Mouse (Mus musculus): ENCODE measurements around the gene Ttc9c. TPM values are rescaled to one million over a fixed set of nuclear protein-coding genes. Genes with fewer than 3 reads are reported as not detected.
A peak's percentile ranks its signal among the peaks of the same experiment; 100 is the strongest.

Ttc9c gene
- polyA plus RNA-seq, 1 experiment from 2014 or later: 55.6 TPM

DNA sequence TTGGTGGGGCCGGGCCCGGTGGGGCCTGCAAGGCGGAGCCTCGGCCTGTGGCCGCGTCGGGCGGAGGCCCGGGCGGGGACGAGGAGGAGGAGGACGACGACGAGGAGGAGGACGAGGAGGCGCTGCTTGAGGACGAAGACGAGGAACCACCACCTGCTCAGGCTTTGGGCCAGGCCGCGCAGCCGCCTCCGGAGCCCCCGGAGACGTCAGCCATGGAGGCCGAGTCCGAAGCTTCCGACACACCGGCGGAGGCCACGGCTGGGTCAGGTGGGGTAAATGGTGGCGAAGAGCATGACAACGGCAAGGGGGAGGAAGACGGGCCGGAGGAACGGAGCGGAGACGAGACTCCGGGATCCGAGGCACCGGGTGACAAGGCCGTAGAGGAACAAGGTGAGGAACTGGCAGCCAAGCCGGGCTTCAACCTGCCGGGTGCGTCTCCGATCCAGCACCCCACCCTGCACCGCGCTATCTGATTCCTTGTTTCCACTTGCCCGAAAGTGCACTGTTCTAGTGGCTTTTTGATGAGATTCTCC lies 1.4 kb upstream of the Ttc9c start:
- H3K27me3 ChIP-seq: no peaks in the 10 kb centered on the region
- peaks cover 36% of the 10 kb centered on the region for H3K36me3 ChIP-seq
- H3K4me3 ChIP-seq: peak overlapping the region; percentile 98
- peaks cover 44% of the 10 kb centered on the region for H3K4me1 ChIP-seq
- peak overlapping the region; percentile 98 for H3K9ac ChIP-seq
- WGBS: 1% methylated on average over 48 of the region's 48 CpGs
- peak overlapping the region; percentile 99 for H3K27ac ChIP-seq
- no peaks in the 10 kb centered on the region for H3K9me3 ChIP-seq (replicated peaks)
- H3K4me2 ChIP-seq (replicated peaks): peak overlapping the region; percentile 97
- peak; percentile 24 for ATAC-seq (ENCODE audit: low FRiP score)

DNA sequence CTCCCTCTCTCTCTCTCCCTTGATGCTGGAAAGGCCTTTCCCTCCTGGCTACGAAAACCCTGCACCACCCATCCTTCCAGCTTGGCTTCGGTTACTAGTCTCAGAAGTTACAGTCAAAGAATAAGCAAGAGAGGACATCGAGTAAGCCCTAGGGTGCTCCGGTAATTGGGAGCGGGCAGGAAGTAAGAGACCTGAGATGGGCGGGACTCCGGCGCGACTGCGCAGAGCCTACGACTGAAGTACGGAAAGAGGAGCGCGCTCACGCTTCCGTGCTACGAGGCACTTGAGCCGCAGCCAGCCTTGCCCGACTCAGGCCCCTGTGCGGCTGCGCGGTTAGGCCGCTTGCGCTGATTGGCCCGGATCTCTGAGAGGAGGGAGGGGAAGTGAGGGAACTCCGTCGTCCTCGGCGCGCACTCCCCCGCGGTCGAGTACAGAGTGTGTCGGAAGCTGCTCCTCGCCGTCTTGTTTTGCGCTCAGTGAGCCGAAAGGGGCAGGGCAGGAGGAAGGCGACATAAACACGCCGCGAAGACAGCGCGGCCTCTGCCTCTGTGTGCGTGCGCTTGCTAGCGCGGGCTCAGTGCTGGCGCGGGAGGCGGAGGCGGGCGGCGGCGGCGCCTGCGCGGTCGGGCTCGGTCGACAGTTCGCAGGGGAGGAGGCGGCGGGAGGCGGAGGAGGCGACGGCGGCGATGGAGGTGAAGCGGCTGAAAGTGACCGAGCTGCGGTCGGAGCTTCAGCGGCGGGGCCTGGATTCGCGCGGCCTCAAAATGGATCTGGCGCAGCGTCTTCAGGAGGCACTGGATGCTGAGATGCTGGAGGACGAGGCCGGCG lies 677 bp upstream of the Ttc9c start, which contains the start of gene Hnrnpul2:
Gene Hnrnpul2, plus strand, starts transcription at position 415 of the 828 bp plus-strand sequence.
- Histone ChIP-seq H3K9ac (peak within 1 kb of the TSS; percentile 98), H3K36me3 (peaks cover 36% of the 10 kb centered on the region)
- peak; percentile 97 for ATAC-seq (ENCODE audit: low FRiP score)

DNA sequence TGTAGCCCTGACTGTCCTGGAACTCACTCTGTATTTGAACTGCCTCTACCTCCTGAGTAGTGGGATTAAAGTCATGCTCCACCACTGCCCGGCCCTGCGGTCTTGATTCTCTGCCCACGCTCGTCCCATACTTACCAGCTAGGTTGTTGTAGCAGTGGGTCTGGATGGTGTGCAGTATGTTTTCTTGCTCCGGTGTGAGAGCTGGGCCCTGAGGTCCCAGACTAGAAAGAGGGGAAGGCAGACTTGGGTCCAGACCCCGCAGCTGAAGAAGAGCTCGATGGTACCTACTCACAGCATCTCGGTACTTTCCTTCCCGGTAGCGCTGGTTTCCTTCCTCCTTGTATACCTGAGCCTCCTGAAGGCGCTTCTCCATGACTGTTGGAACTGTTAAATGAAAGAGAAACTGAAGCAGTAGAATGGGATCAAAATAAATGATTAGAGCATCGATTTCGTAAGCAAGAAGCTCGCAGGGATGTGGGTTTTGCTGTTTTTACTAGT lies 783 bp downstream of the Ttc9c start:
- H3K36me3 ChIP-seq: peaks cover 35% of the 10 kb centered on the region
- H3K27ac ChIP-seq: peak overlapping the region; percentile 99
- peak overlapping the region; percentile 89 for H3K9ac ChIP-seq
- no peak for ATAC-seq (ENCODE audit: low FRiP score)
- peak overlapping the region; percentile 98 for H3K4me3 ChIP-seq
- H3K4me1 ChIP-seq: peaks cover 48% of the 10 kb centered on the region
- no peaks in the 10 kb centered on the region for H3K9me3 ChIP-seq (replicated peaks)
- no peaks in the 10 kb centered on the region for H3K27me3 ChIP-seq
- WGBS: 36% methylated on average over 14 of the region's 14 CpGs
- peak overlapping the region; percentile 97 for H3K4me2 ChIP-seq (replicated peaks)

More for the DNA sequence above, 677 bp upstream of the Ttc9c start, which contains the start of gene Hnrnpul2:
- peaks cover 48% of the 10 kb centered on the region for H3K4me1 ChIP-seq
- peak within 1 kb of the TSS; percentile 99 for H3K27ac ChIP-seq
- H3K4me3 ChIP-seq: peak within 1 kb of the TSS; percentile 98
- WGBS: under 1% methylated on average over 82 of the region's 83 CpGs
- no peaks in the 10 kb centered on the region for H3K9me3 ChIP-seq (replicated peaks)
- H3K27me3 ChIP-seq: no peaks in the 10 kb centered on the region
- peak within 1 kb of the TSS; percentile 97 for H3K4me2 ChIP-seq (replicated peaks)

DNA sequence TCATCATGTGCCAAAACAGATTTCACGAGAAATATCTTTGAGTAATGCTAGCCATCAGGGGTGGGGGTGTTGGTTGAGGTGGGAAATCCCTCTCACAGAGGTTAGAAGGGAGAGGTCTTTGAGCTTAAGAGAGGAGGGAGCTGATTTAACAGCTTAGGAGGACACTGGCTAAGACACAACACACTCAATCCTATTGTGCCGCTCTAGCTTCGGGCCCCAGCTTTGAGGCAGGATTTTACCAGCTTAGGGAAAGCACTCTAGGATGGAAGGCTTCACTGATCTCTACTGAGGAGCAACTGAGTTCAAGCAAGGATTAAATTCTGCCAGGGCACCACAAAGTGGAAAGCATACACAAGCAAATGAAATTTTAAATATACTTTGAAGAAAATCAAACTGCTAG lies 2.1 kb downstream of the Ttc9c start:
- Histone ChIP-seq H3K4me1 (peaks cover 34% of the 10 kb centered on the region), H3K27me3 (no peaks in the 10 kb centered on the region), H3K9ac (peak overlapping the region; percentile 37; the same call in 1 of the 2 replicates), H3K36me3 (peaks cover 41% of the 10 kb centered on the region), H3K4me2 (replicated peaks) (peak overlapping the region; percentile 23), H3K27ac (no peak overlapping the region), H3K9me3 (replicated peaks) (no peaks in the 10 kb centered on the region), H3K4me3 (no peak overlapping the region; the same call in 1 of the 2 replicates)
- WGBS: 81% methylated on average over 3 of the region's 3 CpGs
- ATAC-seq (ENCODE audit: low FRiP score): no peak

DNA sequence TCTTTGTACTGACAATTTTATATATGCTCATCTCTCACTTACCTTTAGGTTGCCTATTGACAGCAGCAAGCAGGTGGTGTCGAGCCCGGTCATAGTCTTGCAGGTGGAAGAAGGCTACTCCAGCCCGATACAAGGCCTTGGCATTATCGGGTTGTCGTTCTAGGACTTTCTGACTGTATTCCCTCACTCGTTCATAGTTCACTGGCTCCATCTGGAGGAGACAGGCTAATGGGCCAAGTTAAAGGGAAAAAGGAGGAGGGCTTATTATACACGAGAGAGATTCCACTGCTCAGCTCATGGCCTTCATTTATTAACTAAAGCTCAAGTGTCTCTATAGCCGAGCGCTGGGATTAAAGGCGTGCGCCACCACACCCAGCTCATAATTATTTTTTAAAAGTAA lies 3.3 kb downstream of the Ttc9c start:
- Histone ChIP-seq H3K4me3 (no peak overlapping the region), H3K27ac (no peak overlapping the region), H3K9me3 (replicated peaks) (no peaks in the 10 kb centered on the region), H3K9ac (no peak overlapping the region), H3K36me3 (peaks cover 49% of the 10 kb centered on the region), H3K27me3 (no peaks in the 10 kb centered on the region), H3K4me2 (replicated peaks) (no peak overlapping the region), H3K4me1 (peaks cover 28% of the 10 kb centered on the region)
- no peak for ATAC-seq (ENCODE audit: low FRiP score)
- WGBS: 81% methylated on average over 11 of the region's 11 CpGs

DNA sequence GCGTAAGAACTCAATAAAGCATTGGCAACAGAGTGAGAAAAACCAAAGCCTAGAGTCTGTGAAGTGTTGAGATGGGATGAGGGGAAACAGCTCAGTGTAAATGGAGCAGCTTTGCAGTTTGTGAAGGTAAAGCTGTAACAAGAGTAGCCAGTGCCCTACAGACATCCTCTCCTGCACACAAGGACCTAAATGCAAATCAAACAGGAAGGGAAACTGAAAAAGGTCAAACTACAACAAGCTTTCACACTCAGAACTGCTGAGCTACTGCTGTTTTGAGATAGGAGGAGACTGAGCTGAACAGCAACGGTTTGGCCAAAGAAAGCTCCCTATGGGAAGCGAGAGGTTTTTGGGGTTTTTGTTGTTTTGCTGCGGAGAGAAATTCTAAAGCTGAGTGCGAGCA lies 12.3 kb downstream of the Ttc9c start:
- peaks cover 10% of the 10 kb centered on the region for H3K4me1 ChIP-seq
- WGBS: 97% methylated on average over 5 of the region's 5 CpGs
- H3K36me3 ChIP-seq: peaks cover 69% of the 10 kb centered on the region
- H3K9ac ChIP-seq: no peak overlapping the region
- ATAC-seq (ENCODE audit: low FRiP score): no peak
- no peak overlapping the region for H3K4me2 ChIP-seq (replicated peaks)
- no peak overlapping the region for H3K4me3 ChIP-seq
- H3K9me3 ChIP-seq (replicated peaks): no peaks in the 10 kb centered on the region
- no peaks in the 10 kb centered on the region for H3K27me3 ChIP-seq
- no peak overlapping the region for H3K27ac ChIP-seq

DNA sequence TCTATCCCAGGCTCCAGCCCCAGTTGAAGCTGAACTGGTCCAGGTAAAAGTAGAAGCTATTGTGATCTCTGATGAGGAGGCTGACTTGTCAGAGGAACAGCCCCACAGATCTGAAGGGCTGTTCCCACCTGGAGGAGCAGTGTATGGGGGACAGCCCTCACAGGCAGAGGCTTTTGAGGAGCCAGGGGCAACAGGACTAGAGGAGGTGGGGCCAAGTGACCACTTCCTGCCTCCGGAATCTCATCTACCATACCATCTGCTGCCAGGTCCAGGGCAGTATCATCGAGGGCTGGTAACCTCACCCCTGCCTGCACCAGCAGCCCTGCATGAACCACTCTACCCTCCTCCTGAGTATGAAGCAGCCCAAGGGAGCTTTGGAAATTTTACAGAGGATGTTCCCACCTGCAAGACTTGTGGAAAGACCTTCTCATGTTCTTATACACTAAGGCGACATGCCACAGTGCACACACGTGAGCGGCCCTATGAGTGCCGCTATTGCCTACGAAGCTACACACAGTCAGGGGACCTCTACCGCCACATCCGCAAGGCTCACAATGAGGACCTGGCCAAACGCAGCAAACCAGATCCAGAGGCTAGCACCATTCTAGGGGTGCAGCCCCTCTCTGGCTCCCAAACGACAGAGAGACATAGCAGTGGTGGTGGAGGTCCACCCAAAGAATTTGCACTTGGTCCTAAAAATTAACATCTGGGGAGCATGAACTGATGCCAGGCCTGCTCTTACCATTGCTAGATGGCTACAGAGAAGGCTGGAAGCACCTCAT lies 15.1 kb downstream of the Ttc9c start:
- ATAC-seq (ENCODE audit: low FRiP score): no peak
- Histone ChIP-seq H3K27ac (no peak overlapping the region), H3K36me3 (peaks cover 49% of the 10 kb centered on the region), H3K27me3 (no peaks in the 10 kb centered on the region), H3K4me3 (no peak overlapping the region), H3K4me1 (peaks cover 14% of the 10 kb centered on the region), H3K9me3 (replicated peaks) (no peaks in the 10 kb centered on the region), H3K9ac (no peak overlapping the region), H3K4me2 (replicated peaks) (no peak overlapping the region)
- 93% methylated on average over 11 of the region's 11 CpGs for WGBS

DNA sequence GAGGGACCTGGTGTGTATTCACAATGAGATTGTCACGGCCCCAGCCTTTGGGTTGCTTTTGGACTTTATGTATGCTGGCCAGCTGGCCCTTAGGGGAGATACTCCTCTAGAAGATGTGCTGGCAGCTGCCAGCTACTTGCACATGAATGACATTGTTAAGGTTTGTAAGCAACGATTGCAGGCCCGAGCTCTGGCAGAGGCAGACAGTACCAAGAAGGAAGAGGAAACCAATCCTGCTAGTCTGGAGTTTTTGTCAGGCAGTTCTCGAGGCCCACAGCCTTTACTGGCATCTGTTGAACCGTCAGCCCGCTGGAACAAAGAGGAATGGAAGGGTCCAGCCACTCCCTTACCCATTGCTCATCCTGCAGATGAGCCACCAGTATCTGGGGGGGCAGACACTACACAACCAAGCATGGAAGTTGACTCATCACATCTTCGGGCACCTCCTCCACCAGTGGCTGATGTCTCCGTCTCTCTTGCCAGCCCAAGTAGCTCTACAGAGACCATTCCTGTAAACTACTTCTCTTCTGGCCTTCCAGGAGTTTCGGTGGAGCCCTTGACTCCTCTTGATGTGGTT lies 15.8 kb downstream of the Ttc9c start:
- peaks cover 44% of the 10 kb centered on the region for H3K36me3 ChIP-seq
- WGBS: 86% methylated on average over 9 of the region's 9 CpGs
- H3K4me1 ChIP-seq: peaks cover 14% of the 10 kb centered on the region
- no peaks in the 10 kb centered on the region for H3K27me3 ChIP-seq
- no peaks in the 10 kb centered on the region for H3K9me3 ChIP-seq (replicated peaks)
- no peak overlapping the region for H3K9ac ChIP-seq
- H3K27ac ChIP-seq: peak overlapping the region; percentile 37; the same call in 1 of the 2 replicates
- H3K4me3 ChIP-seq: peak overlapping the region; percentile 58
- H3K4me2 ChIP-seq (replicated peaks): peak overlapping the region; percentile 65
- no peak for ATAC-seq (ENCODE audit: low FRiP score)

DNA sequence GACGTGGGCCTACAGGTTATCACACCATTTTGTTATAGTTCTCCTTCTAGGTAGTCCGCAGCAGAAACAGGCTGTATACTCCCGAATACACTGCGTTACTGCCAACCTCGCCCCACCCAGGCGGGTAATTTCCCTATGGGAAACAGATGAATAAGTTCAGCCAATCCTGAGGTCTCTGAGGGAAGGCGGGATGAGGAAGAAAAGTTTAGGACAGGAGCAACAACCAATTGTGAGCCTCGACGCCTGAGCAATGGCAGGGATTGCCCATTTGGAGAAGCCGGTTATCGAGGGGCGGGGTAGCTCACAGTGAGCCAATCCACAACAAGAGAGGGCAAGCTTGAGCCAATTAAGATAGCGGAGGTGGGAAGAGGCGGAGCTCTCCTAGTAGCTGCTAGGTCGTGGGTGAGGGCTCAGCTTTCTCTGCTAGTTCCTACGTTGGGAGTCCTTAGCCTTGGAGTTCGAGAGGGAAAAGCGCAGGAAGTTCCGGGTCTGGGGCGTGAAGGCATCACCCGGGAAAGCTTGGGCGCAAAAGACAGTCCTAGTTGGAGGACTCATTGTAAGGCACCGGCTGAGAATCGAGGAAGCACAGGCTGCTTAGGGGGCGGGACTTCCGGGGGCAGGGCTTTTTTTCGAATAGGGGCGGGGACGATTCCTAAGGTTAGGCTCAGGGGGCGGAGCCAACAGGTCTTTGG lies 16.9 kb downstream of the Ttc9c start, which contains the start of gene Zbtb3:
Gene Zbtb3, plus strand, starts transcription at position 426 of the 692 bp plus-strand sequence.
- WGBS: 0% methylated on average over 30 of the region's 30 CpGs
- H3K27me3 ChIP-seq: no peaks in the 10 kb centered on the region
- H3K4me3 ChIP-seq: peak within 1 kb of the TSS; percentile 58
- H3K9me3 ChIP-seq (replicated peaks): no peaks in the 10 kb centered on the region
- H3K4me2 ChIP-seq (replicated peaks): peak within 1 kb of the TSS; percentile 65
- H3K9ac ChIP-seq: peak within 1 kb of the TSS; percentile 65
- peak; percentile 99 for ATAC-seq (ENCODE audit: low FRiP score)
- H3K27ac ChIP-seq: peak within 1 kb of the TSS; percentile 88
- H3K4me1 ChIP-seq: peaks cover 21% of the 10 kb centered on the region
- peaks cover 34% of the 10 kb centered on the region for H3K36me3 ChIP-seq

DNA sequence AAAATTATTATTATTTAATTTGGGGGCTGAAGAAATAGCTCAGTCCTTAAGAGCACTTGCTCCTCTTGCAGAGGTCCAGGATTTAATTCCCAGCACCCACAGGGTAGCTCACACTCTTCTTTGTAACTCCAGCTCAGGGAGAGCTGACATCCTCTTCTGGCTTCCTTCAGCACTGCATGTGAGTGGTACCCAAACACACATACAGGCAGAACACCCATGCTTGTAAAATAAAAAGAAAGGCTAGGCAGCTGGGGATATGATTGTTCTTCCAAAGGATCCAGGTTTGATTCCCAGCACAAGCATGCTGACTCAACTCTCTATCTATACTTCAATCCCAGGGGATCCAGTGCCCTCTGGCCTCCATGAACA lies 20.2 kb downstream of the Ttc9c start:
- Histone ChIP-seq H3K4me1 (peaks cover 24% of the 10 kb centered on the region), H3K36me3 (peaks cover 23% of the 10 kb centered on the region), H3K9me3 (replicated peaks) (no peaks in the 10 kb centered on the region), H3K27ac (no peak overlapping the region), H3K4me3 (no peak overlapping the region), H3K27me3 (no peaks in the 10 kb centered on the region), H3K4me2 (replicated peaks) (peak overlapping the region; percentile 94; the same call in 1 of the 2 replicates), H3K9ac (no peak overlapping the region)
- ATAC-seq (ENCODE audit: low FRiP score): no peak

DNA sequence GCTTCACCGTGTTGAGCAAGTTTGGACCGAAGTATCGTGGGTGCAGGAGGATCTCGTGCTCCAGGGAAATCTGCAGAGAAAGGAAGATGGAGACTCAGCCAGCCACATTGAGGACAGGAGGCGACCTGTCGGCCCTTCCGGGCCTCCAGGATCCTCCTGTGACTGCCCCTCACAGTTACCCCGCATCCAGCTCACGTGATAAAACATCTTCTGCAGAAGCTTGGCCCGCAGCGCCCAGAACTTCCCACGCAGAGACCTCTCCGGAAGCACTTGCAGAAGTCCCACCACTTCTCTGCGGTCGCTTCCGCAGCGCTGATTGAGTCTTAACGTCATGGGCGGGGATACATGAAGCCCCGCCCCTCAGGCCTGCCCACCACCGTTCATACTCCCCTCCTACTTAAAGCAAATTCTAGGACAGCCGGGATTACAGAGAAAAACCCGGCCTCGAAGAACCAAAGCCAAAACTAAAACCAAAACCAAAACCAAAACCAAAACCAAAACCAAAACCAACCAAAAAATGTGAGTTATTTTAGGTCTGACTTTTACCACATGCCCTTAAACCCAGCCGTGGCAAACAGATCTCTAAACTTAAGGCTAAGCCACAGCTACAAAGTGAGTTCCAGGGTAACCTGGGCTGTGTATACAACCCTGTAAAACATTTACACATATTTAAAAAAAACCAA lies 20.7 kb downstream of the Ttc9c start, which contains the start of gene Polr2g:
Gene Polr2g, minus strand, starts transcription at position 314 of the 683 bp plus-strand sequence.
- WGBS: 2% methylated on average over 25 of the region's 25 CpGs
- peak; percentile 69 for ATAC-seq (ENCODE audit: low FRiP score)
- peak within 1 kb of the TSS; percentile 94 for H3K4me2 ChIP-seq (replicated peaks)
- peak within 1 kb of the TSS; percentile 87 for H3K9ac ChIP-seq
- peaks cover 23% of the 10 kb centered on the region for H3K36me3 ChIP-seq
- peak within 1 kb of the TSS; percentile 75 for H3K27ac ChIP-seq
- H3K9me3 ChIP-seq (replicated peaks): no peaks in the 10 kb centered on the region
- peaks cover 22% of the 10 kb centered on the region for H3K4me1 ChIP-seq
- H3K4me3 ChIP-seq: peak within 1 kb of the TSS; percentile 80
- no peaks in the 10 kb centered on the region for H3K27me3 ChIP-seq

Measured in hindbrain, embryonic 12.5 days (tissue).